Mouse (Mus musculus) right cerebral cortex, postnatal 14 days (tissue): ENCODE data around the gene Fndc10.

Experiments
- DNase-seq: peaks from one replicate; pipeline ENCODE4 v3.0.0; 2022

Fndc10 gene

DNA sequence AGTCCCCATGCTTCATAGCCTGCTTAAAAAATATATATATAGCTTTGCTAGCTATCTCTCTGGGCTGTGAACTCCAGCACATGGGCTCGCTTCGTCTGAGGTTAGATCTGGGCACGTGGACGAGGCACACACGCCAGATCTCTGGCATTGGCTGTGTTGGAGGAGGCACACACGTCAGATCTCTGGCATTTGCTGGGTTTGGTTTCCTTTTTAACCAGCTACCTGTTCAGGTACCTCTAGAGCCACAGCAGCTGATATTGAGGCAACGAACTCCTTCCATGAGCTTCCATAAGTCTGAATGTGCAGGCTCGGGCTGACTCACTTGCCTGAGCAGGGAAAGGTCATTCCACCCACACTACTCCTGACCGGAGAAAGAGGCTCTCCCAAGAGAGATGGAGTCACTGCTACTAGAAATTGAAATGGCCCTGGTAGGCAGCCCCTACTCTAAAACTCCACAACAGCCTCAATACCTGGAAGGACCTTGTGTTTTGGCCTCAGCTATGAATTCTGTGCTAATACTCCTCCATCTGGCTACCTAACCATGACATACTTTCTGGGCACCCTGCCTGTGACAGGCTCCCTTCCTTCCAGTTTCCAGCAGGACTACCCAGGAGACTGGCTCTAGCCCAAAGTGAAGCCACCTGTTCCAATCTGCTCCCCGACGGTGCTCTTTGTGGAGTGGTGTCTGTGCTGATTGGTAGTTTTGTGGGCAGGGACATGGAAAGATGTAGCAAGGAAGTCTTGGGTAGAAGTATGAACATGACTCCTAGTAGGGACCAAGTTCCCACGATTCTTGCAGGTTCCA, 3.4 kb upstream of the Fndc10 start:
- peak; percentile 43 for DNase-seq

GRCm38 (mm10) chr4:155692421-155692820, 1.7 kb upstream of the Fndc10 start:
- no peak for DNase-seq

- peak; percentile 82 for DNase-seq
These were observed 600 bp downstream of the Fndc10 start for GRCm38 (mm10) chr4:155694482-155695401.

DNA sequence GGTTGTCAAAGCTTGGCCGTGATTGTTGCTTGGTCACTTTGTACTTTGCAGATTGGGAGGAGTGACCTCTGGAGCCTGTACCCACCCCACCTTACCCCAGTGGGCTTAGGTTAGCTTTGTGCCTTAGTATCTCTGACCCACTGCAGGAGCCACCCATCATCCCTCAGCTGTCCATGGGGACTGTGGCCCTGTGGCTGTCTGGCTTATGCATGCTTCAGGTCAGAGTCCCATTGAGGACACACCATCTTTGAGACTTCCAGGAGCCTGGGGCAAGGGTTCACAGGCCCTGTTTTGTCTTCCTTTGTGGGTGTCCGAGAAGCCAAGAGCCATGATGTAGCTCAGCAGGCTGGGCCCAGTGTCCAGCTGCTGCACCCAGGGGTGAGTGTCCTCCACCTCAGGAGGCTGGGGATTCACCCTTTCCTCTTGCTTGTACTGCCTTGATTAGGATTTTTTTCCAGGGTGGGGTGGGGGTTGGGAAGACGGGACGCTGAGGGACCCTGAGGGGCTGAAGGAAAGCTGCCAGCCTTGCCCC, 1.5 kb downstream of the Fndc10 start:
- no peak for DNase-seq

DNA sequence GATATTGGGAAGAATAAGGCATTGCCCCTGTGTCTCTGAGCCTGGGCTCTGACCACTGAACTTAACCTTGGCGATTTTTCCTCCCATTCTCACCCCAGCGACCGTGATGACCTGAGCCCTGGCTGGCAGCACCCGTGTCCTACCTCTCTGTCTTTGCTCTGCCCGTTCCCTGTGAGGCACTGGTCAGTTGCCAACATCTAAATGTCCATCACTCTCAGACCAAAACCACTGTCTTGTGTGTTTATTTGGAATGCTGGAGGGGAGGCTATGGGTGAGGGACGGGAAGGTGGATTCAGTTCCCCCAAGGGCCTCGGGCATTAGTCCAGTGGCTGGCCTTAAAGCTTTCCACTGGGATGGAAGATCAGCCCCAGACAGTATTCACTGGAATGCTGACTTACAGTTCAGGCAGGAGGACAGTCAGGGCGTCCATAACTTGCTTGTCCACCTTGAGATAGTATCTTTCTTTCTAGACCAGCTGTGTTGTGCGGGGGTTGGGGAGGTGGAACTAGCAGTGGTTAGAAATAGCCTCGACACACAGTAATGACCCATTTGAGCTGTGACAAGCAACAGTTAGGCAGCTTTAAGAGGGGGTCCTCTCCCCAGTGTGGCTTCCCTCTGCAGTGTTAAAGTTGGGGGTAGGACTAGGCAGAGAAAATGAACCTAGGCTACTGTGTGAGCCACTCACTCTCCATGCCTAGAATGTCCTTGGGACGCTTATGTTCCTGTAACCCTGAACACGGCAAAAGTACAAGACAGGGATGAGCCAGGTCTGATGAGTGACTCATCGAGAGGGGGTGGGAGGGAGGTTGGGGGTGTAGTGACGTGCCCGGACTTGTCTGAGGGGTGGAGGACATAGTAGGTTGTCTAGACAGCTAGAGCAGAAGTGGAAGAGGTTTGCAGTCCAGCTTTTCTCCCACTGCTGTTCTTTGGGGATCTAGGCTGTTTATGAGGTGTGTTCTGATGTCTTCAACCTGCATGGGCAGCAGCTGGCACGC, 2.4 kb downstream of the Fndc10 start:
- DNase-seq, result no peak

DNA sequence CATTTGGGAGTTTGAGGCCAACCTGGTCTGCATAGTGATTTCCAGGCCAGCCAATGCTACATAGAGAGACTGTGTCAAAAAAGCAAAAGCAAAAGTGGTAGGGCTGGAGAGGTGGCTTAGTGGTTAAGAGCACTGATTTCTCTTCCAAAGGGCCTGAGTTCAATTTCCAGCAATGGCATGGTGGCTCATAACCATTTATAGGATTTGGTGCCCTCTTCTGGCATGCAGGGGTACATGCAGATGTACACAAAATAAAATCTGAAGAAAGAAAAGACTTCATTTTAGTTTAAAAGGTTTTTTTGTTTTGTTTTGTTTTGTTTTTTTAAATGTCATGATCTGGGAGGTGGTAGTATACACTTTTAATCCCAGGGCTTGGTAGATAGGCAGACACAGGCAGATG, 6.3 kb downstream of the Fndc10 start:
- DNase-seq, result no peak

DNA sequence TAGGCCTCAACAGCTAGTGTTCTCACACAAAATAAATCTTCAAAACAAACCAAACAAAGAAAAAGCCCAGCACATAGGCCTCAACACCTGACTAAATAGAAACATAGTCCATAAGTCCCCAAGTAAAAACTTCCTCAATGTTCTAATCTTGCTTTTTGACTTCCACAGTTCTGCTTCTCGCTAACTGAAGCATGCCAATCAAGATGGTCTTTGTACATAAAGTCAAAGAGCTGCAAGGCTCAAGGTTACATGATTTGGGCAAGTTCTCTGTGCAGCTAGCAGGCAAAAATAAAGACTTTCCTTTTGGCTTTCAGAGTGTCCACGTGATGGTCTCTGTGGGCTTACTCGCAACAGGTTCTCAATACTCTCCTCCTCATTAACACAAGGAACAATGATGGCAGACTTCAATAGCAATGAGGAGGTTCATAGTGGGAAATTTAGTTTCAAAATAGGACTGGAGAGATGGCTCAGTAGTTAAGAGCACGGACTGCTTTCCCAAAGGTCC, 9.3 kb downstream of the Fndc10 start:
- DNase-seq, result no peak

GRCm38 (mm10) chr4:155704721-155705591, 10.8 kb downstream of the Fndc10 start, which contains the start of gene Ssu72:
Gene Ssu72 (plus strand): TSS chr4:155704800.
- peak; percentile 96 for DNase-seq

DNA sequence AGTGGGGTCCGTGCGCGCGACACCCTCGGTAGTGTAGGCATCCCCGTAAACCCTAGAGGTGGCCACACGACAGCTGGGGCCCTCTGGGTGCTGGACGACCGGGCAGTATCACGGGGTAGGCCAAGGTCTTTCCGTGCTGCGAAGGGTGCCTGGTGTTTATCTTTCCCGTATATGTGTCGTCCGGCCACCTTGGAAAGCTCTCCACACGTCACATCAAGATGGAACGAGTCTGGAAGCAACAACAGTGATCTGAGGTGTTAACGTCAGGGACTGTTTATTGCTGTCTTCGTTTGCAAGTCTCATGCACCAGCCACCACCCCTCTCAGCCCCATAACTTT, 11.4 kb downstream of the Fndc10 start:
- DNase-seq, result no peak

DNA sequence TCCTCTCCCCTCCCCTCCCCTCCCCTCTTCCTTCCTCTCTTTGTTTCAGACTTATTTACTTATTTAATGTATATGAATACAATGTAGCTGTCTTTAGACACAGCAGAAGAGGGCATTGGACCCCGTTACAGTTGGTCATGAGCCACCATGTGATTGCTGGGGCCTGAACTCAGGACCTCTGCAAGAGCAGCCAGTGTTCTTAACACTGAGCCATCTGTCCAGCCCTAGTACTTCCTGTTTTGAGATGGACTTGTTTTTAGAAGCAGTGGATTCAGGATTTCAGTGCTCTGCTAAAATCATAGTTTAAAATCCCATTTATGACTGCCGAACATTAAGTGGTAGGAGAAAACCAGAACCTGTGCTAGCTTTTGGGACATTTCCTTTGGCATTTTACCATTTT, 14.4 kb downstream of the Fndc10 start:
- DNase-seq, result no peak

- DNase-seq, result no peak
These were observed 14.8 kb downstream of the Fndc10 start for GRCm38 (mm10) chr4:155708988-155709387.

- DNase-seq, result no peak
These were observed 16.5 kb downstream of the Fndc10 start for GRCm38 (mm10) chr4:155710521-155711252.

DNA sequence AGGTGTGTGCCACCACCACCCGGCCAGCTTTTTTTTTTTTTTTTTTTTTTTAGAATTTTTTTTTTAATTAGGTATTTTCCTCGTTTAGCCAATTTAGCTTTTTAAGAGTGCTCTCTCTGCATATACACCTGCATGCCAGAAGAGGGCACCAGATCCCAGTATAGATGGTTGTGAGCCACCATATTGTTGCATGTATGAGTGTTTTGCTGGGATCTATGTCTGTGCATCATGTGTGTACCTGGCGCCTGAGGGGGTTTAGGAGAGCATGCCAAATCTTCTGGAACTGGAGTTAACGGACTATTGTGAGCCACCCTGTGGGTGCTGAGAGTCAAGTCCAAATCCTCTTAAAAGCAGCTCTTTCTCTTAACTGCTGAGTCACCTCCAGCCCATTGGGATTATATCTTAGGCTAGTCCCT, 27.5 kb downstream of the Fndc10 start:
- DNase-seq, result no peak

GRCm38 (mm10) chr4:155727993-155728392, 33.9 kb downstream of the Fndc10 start:
- DNase-seq, result no peak

DNA sequence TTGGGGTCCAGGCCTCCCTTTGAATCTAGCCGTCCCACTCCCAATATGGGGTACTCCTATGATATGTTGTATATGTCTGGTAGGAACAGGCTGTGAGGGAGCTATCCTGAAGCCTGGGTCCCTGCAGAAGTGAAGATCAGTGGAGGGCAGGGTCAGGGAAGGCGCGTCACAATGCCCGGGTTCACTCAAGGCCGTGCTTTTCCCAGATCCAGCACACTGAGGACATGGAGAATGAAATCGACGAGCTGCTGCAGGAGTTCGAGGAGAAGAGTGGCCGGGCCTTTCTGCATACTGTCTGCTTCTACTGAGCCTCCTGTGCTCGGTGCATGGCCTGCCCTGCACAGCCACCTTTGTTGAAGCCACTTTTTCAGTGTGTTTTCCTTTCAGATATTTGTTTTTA, 39.1 kb downstream of the Fndc10 start:
- no peak for DNase-seq

DNA sequence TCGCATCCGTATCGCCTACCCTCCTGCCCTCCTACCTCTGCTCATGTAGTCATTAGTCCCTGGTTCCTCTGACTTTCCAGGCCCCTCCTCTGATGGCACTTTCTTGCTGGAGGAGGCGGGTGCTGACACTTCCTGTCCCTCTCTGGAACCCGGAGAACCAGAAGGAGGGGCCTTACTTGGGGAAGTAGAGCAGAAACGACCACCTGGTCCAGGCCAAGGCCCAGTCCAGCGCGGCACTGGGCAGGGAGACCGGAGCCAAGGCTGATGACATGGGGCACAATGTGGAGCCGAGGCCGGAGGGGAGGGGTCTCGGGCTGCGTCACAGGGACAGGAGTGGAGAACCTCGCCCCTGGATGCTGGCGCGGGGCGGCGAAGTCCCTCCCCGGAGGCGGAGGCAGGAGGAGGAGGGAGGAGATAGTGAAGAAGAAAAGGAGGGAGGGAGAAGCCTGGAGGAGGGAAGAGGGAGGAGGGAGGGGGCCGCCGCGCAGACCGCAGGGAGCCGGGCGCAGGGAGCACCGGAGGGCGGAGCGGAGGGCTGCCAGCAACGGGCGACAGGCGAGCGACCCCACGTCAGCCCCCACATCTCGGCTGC, 40.3 kb downstream of the Fndc10 start, which contains the start of gene Tmem240:
Gene Tmem240, plus strand, starts transcription at position 451 of the 592 bp plus-strand sequence.
- DNase-seq, result peak; percentile 87

DNA sequence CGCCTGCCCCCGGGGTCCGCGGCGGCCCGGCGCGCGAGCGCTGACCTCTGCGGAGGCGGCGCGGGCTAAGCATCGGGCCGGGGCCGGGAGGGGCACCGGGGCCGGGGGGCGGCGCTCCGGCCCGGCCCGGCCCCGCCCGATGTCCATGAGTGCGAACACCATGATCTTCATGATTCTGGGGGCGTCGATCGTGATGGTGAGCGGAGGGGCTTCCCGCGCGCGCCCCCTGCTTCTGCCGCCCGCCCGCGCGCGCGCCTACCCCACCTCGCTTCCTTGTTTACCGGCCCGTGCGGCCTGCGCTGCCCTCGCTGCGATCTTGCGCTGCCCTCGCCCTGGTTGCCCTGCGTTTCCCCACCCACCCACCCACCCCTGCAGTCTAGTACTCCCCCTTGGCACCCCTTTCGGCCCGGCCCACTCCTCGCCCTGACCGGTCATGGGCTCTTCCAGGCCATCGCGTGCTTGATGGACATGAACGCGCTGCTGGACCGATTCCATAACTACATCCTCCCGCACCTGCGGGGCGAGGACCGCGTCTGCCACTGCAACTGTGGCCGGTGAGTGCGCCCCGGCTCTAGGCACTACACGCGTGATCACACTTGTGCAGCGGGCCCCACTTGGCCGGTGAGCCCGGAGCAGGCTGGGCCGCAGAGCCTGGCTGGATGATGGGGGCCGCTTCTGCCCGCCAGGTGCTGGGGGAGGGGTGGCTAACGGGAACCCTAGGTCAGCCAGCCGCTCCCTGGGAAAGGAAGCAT, 41.0 kb downstream of the Fndc10 start:
- DNase-seq, result peak; percentile 43

GRCm38 (mm10) chr4:155735788-155736187, 41.6 kb downstream of the Fndc10 start:
- DNase-seq, result peak; percentile 13

DNA sequence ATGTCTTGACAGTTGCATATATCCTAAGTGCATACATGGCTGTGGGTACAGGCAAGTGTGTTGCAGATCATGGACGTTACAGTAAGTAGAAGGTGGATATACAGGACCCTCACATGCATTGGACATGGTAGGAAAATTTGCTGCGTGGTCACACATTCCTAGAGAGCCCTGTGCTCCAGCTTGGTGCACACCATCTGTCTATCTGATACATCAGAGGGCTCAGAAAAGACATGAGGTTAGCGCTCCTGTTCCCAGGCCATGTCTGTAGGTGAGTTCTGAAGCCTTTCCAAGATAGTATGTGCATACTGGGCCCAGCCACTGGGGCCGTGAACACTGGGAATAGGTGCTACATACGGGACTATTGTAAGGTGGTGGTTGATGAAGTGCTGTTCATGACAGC, 42.3 kb downstream of the Fndc10 start:
- DNase-seq, result no peak
